Mouse (Mus musculus) fat pad, adult 2 months (tissue): ENCODE measurements around the gene Tmem233.

Experiments used
- DNase-seq: peaks from one replicate; pipeline ENCODE4 v3.0.0-alpha.2; 2011; ENCODE audit warnings: low read depth, low spot score; ENCODE audit errors: extremely low read depth

Gene Tmem233

GRCm38 (mm10) chr5:116006324-116007099 lies 76.5 kb downstream of the Tmem233 start:
- no peak for DNase-seq

GRCm38 (mm10) chr5:116004271-116004670 lies 78.8 kb downstream of the Tmem233 start:
- DNase-seq: no peak

GRCm38 (mm10) chr5:116003825-116004224 lies 79.2 kb downstream of the Tmem233 start:
- DNase-seq: no peak

- DNase-seq: no peak
Measured at GRCm38 (mm10) chr5:116003154-116003553, 79.9 kb downstream of the Tmem233 start.

GRCm38 (mm10) chr5:115997376-115997775 lies 85.7 kb downstream of the Tmem233 start:
- no peak for DNase-seq

- no peak for DNase-seq
Measured at GRCm38 (mm10) chr5:115994101-115994500, 88.9 kb downstream of the Tmem233 start.

GRCm38 (mm10) chr5:115991717-115992116 lies 91.3 kb downstream of the Tmem233 start:
- DNase-seq: no peak
